8 mouse cellular contexts compared by ENCODE assay signal in the genomic region with DNA sequence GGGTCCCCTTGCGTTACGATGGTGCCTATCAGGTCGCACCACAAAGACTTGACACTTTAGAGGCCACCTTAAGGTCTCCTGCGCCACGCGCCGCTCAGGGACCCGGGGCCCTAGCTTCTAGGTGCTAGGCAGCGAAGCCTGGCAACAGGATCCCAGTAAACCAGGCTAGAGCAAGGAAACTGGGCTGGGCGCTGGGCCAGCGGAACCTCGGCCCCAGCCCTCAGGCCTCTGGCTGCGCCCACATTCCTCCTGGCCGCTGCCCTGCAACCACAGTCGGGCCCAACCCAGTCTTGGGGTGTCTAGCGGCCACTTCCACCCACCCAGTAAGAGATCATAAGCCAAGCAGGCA. TPM values are rescaled to one million over a fixed set of nuclear protein-coding genes. Genes with fewer than 3 reads are reported as not detected.
DNase-seq lines count a peak whose midpoint lies in the region; TF ChIP-seq lines count a peak whose summit lies in the region.

No protein-coding gene starts in this region.

- no peak for TF ChIP-seq POLR2A in liver, adult 2 months (IDR thresholded peaks at IDR 0.05; ENCODE audit: extremely low read depth, insufficient read depth, low read length)

- DNase-seq in liver, adult 2 months (ENCODE audit: extremely low read depth, low read depth, low spot score), result no peak
- DNase-seq in liver, result no peak
- peak; percentile 51 for DNase-seq in gastrocnemius, postnatal 25 days
- DNase-seq in kidney, postnatal 10 days, result peak; percentile 86
- peak; percentile 65 to 70 for DNase-seq in urinary bladder, postnatal 4 days (ENCODE audit: low spot score in 2 of 2)
- no peak for DNase-seq in left cerebral cortex, adult 11 months (ENCODE audit: low spot score)

- no peaks in the 10 kb centered on the region; the same call in 1 of the 2 replicates for H3K36me3 ChIP-seq in liver, adult 2 months (ENCODE audit: control insufficient read depth, insufficient read depth, low read length)
- no peaks in the 10 kb centered on the region for H3K36me3 ChIP-seq in macrophage (ENCODE audit: inconsistent target)

- under 1% methylated on average over 16 of the region's 16 CpGs for WGBS in liver, adult 2 months
- 11% methylated on average over 16 of the region's 16 CpGs for WGBS in macrophage (ENCODE audit: missing documents)

- no peak for TF ChIP-seq CTCF in liver, adult 2 months (IDR thresholded peaks at IDR 0.05; ENCODE audit: low read depth, low read length)

- peak overlapping the region; percentile 56 for H3K4me3 ChIP-seq in liver, adult 2 months (ENCODE audit: insufficient read depth, low read depth, low read length)
- peak overlapping the region; percentile 69 for H3K4me3 ChIP-seq in brown adipose tissue, adult 24 weeks (ENCODE audit: insufficient read depth, low read depth, low read length)
- H3K4me3 ChIP-seq in macrophage (ENCODE audit: inconsistent target), result peak overlapping the region; percentile 22; the same call in 1 of the 2 replicates

- peaks cover 40% of the 10 kb centered on the region; the same call in 1 of the 2 replicates for H3K79me2 ChIP-seq in liver, adult 2 months (ENCODE audit: control insufficient read depth, insufficient read depth, low read length)
- H3K79me2 ChIP-seq in macrophage (ENCODE audit: inconsistent target), result no peaks in the 10 kb centered on the region

- peak overlapping the region; percentile 81 for H3K9ac ChIP-seq in liver, adult 2 months (ENCODE audit: low read depth, low read length)

- no peaks in the 10 kb centered on the region for H3K27me3 ChIP-seq in liver, adult 2 months (ENCODE audit: control insufficient read depth, insufficient read depth, low read length)

- H3K4me1 ChIP-seq in liver, adult 2 months (ENCODE audit: control insufficient read depth, insufficient read depth, low read length), result peaks cover 20% of the 10 kb centered on the region
- peaks cover 18% of the 10 kb centered on the region for H3K4me1 ChIP-seq in brown adipose tissue, adult 24 weeks (ENCODE audit: control insufficient read depth, insufficient read depth, insufficient read length, low read length)

- peak overlapping the region; percentile 97 for H3K27ac ChIP-seq in liver, adult 2 months (replicated peaks; ENCODE audit: insufficient read depth, low read depth, low read length)
- peak overlapping the region; percentile 76 for H3K27ac ChIP-seq in brown adipose tissue, adult 24 weeks (replicated peaks; ENCODE audit: low read depth, low read length)
- no peak overlapping the region for H3K27ac ChIP-seq in macrophage

RNA-seq across cellular contexts. Expression of gene Traf4, which starts 0.3 kb away (rescaled TPM):
- 8.8 and 11.1 TPM in 2 replicates for total RNA-seq in liver, adult 2 months (2014; rRNA removed)
- 69.0 and 73.5 TPM in 2 replicates for polyA plus RNA-seq in liver, adult 2 months (2012; rRNA removed)
- polyA plus RNA-seq in brown adipose tissue, adult 24 weeks (2012; ENCODE audit: insufficient read depth, insufficient read length, missing spikeins), result 45.7 and 47.5 TPM in 2 replicates
- total RNA-seq in gastrocnemius, postnatal 25 days (2021), result 1 to 10 TPM; 2.9 to 4.0 TPM
- total RNA-seq in macrophage (2018; cell fraction: chromatin; rRNA removed), result 1 to 10 TPM in 2 of 26 experiments, under 1 TPM in 10, not detected in 14; 0.12 to 4.0 (median 0.38) TPM
- under 1 TPM; 0.08 to 0.44 (median 0.20) TPM for total RNA-seq in macrophage (2018; cell fraction: cytosol; rRNA removed)
- 1 to 10 TPM in 1 of 26 experiments, under 1 TPM in 17, not detected in 8; 0.22 to 1.2 (median 0.33) TPM for total RNA-seq in macrophage (2018; cell fraction: nucleus; rRNA removed)
- polyA plus RNA-seq in macrophage (2018), result 0.32 to 0.47 TPM (median 0.40 TPM) in 3 replicates

RNA-seq across cellular contexts. Expression of gene Nek8, which starts 10.7 kb away (rescaled TPM):
- total RNA-seq in liver, adult 2 months (2014; rRNA removed), result 4.1 and 5.2 TPM in 2 replicates
- polyA plus RNA-seq in liver, adult 2 months (2012; rRNA removed), result 5.2 and 7.2 TPM in 2 replicates
- polyA plus RNA-seq in brown adipose tissue, adult 24 weeks (2012; ENCODE audit: insufficient read depth, insufficient read length, missing spikeins), result 3.2 and 6.3 TPM in 2 replicates
- 1 to 10 TPM in 1 of 2 experiments, under 1 TPM in 1; 0.99 to 1.2 TPM for total RNA-seq in gastrocnemius, postnatal 25 days (2021)
- 1 to 10 TPM; 1.5 to 9.9 (median 3.2) TPM for total RNA-seq in macrophage (2018; cell fraction: chromatin; rRNA removed)
- 1 to 10 TPM in 12 of 26 experiments, under 1 TPM in 14; 0.55 to 1.6 (median 0.95) TPM for total RNA-seq in macrophage (2018; cell fraction: cytosol; rRNA removed)
- 1 to 10 TPM in 24 of 26 experiments, under 1 TPM in 2; 0.47 to 9.1 (median 2.0) TPM for total RNA-seq in macrophage (2018; cell fraction: nucleus; rRNA removed)
- 0.89 to 2.2 TPM (median 1.7 TPM) in 3 replicates for polyA plus RNA-seq in macrophage (2018)

RNA-seq across cellular contexts. Expression of gene Tlcd1, which starts 10.8 kb away (rescaled TPM):
- total RNA-seq in liver, adult 2 months (2014; rRNA removed), result 44.8 and 50.7 TPM in 2 replicates
- polyA plus RNA-seq in liver, adult 2 months (2012; rRNA removed), result 46.6 and 61.5 TPM in 2 replicates
- polyA plus RNA-seq in brown adipose tissue, adult 24 weeks (2012; ENCODE audit: insufficient read depth, insufficient read length, missing spikeins), result 77.2 and 118 TPM in 2 replicates
- total RNA-seq in gastrocnemius, postnatal 25 days (2021), result 1 to 10 TPM; 1.9 to 2.4 TPM
- total RNA-seq in macrophage (2018; cell fraction: chromatin; rRNA removed), result 10 to 100 TPM in 1 of 26 experiments, 1 to 10 TPM in 25; 1.3 to 10.0 (median 5.1) TPM
- 1 to 10 TPM in 3 of 26 experiments, under 1 TPM in 23; 0.09 to 1.3 (median 0.41) TPM for total RNA-seq in macrophage (2018; cell fraction: cytosol; rRNA removed)
- total RNA-seq in macrophage (2018; cell fraction: nucleus; rRNA removed), result 1 to 10 TPM; 1.4 to 9.8 (median 3.1) TPM
- polyA plus RNA-seq in macrophage (2018), result 0.76 to 1.4 TPM (median 1.1 TPM) in 3 replicates

RNA-seq across cellular contexts. Expression of gene Rpl23a, which starts 17.6 kb away (rescaled TPM):
- total RNA-seq in liver, adult 2 months (2014; rRNA removed), result 318 and 352 TPM in 2 replicates
- 88.5 and 110 TPM in 2 replicates for polyA plus RNA-seq in liver, adult 2 months (2012; rRNA removed)
- 881 and 950 TPM in 2 replicates for polyA plus RNA-seq in brown adipose tissue, adult 24 weeks (2012; ENCODE audit: insufficient read depth, insufficient read length, missing spikeins)
- total RNA-seq in gastrocnemius, postnatal 25 days (2021), result 100 to 1,000 TPM; 715 to 745 TPM
- total RNA-seq in macrophage (2018; cell fraction: chromatin; rRNA removed), result 100 to 1,000 TPM in 1 of 26 experiments, 10 to 100 TPM in 24, 1 to 10 TPM in 1; 9.7 to 338 (median 26.6) TPM
- total RNA-seq in macrophage (2018; cell fraction: cytosol; rRNA removed), result 1,000 to 10,000 TPM in 18 of 26 experiments, 100 to 1,000 TPM in 8; 835 to 2,671 (median 1,320) TPM
- 100 to 1,000 TPM in 25 of 26 experiments, 10 to 100 TPM in 1; 95.2 to 281 (median 157) TPM for total RNA-seq in macrophage (2018; cell fraction: nucleus; rRNA removed)
- polyA plus RNA-seq in macrophage (2018), result 1,342 to 2,240 TPM (median 1,907 TPM) in 3 replicates

RNA-seq across cellular contexts. Expression of gene Rab34, which starts 22.5 kb away (rescaled TPM):
- total RNA-seq in liver, adult 2 months (2014; rRNA removed), result 2.6 and 2.8 TPM in 2 replicates
- polyA plus RNA-seq in liver, adult 2 months (2012; rRNA removed), result 5.2 and 5.3 TPM in 2 replicates
- 61.8 and 78.8 TPM in 2 replicates for polyA plus RNA-seq in brown adipose tissue, adult 24 weeks (2012; ENCODE audit: insufficient read depth, insufficient read length, missing spikeins)
- 1 to 10 TPM; 5.0 to 7.3 TPM for total RNA-seq in gastrocnemius, postnatal 25 days (2021)
- total RNA-seq in macrophage (2018; cell fraction: chromatin; rRNA removed), result 10 to 100 TPM in 12 of 26 experiments, 1 to 10 TPM in 14; 3.0 to 27.1 (median 7.6) TPM
- 10 to 100 TPM in 13 of 26 experiments, 1 to 10 TPM in 13; 3.8 to 19.3 (median 10.0) TPM for total RNA-seq in macrophage (2018; cell fraction: cytosol; rRNA removed)
- total RNA-seq in macrophage (2018; cell fraction: nucleus; rRNA removed), result 10 to 100 TPM in 9 of 26 experiments, 1 to 10 TPM in 15, under 1 TPM in 2; 0.62 to 23.2 (median 6.5) TPM
- polyA plus RNA-seq in macrophage (2018), result 8.9 to 23.0 TPM (median 16.1 TPM) in 3 replicates

Comparison
In these comparisons a context has a peak if more than half of its experiments do, and no peak if none do; other contexts are left out.
1. DNase-seq: peak in gastrocnemius, postnatal 25 days (single experiment), kidney, postnatal 10 days (single experiment) and urinary bladder, postnatal 4 days (2 of 2); none in liver, adult 2 months (single experiment), liver (single experiment) and left cerebral cortex, adult 11 months (single experiment).
2. RNA of gene Traf4, which starts 0.3 kb away (polyA plus RNA-seq): 69.0 to 73.5 TPM in liver, adult 2 months and 45.7 to 47.5 TPM in brown adipose tissue, adult 24 weeks; 0.32 to 0.47 TPM in macrophage; every median in the first group is over 10 times any median in the second.
3. RNA of gene Tlcd1, which starts 10.8 kb away (polyA plus RNA-seq): 77.2 to 118 TPM in brown adipose tissue, adult 24 weeks and 46.6 to 61.5 TPM in liver, adult 2 months; 0.76 to 1.4 TPM in macrophage; every median in the first group is over 10 times any median in the second.
4. Peak in every context shown above with its lines, with median percentiles within 50 percentile points of each other: H3K4me3 ChIP-seq.